Mouse (Mus musculus): ENCODE results near the gene Asb16. TPM values are rescaled to one million over a fixed set of nuclear protein-coding genes. Genes with fewer than 3 reads are reported as not detected.

Asb16 gene
- total and polyA plus RNA-seq, 2 experiments from 2014 or later: 0.41 to 2.6 TPM

DNA sequence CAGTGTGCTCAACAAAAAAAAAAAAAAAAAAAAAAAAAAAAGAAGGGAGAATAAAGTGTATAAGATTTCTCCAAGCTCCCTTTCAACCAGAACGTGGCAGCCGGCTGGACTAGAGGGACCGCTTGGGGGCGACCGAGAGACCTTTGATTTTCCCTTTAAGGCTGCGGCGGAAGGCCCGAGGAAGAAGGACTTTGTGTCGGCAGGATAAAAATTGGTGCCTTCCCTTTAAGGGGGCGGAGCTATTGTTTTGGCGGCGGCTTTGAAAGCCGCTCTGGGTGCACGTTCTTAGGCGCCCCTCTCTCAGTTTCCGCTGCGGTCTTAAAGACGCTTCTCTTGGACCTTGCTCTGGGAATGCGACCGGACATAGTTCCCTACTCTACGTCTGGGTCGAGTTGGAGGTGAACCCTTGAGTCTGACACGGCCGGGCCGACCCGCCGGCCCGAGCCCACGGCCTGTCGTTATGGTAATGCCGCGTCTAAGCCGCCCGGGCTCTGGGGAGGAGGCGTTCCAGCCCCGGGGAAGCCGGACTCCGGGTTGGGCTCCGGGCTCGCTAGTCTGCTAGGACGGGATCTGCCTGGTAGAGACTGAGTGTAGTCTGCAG, 19.8 kb upstream of the Asb16 start, which contains the start of gene BC030867:
Gene BC030867, plus strand, starts transcription at position 253 of the 601 bp plus-strand sequence.
- H3K27me3 ChIP-seq (ENCODE audit: insufficient read depth, low read length): no peaks in the 10 kb centered on the region
- peak within 1 kb of the TSS; percentile 30 for H3K9ac ChIP-seq (replicated peaks; ENCODE audit: low read length)
- H3K27ac ChIP-seq: no peak within 1 kb of the TSS
- peak; percentile 79 for TF ChIP-seq CTCF (IDR thresholded peaks at IDR 0.05; ENCODE audit: low read depth)
- 0% methylated on average over 41 of the region's 41 CpGs for WGBS
- H3K4me1 ChIP-seq (ENCODE audit: insufficient read depth, low read length): peaks cover 3% of the 10 kb centered on the region; the same call in 1 of the 2 replicates
- ATAC-seq (peak; percentile 54; the same call in 1 of the 2 replicates), DNase-seq (ENCODE audit: low spot score) (peak; percentile 96)
- no peaks in the 10 kb centered on the region for H3K36me3 ChIP-seq (ENCODE audit: insufficient read depth, low read length)
- H3K4me2 ChIP-seq (ENCODE audit: low read depth, low read length): peak within 1 kb of the TSS; percentile 97
- H3K9me3 ChIP-seq (ENCODE audit: low read length): no peaks in the 10 kb centered on the region
- H3K4me3 ChIP-seq (ENCODE audit: low read length): peak within 1 kb of the TSS; percentile 54

DNA sequence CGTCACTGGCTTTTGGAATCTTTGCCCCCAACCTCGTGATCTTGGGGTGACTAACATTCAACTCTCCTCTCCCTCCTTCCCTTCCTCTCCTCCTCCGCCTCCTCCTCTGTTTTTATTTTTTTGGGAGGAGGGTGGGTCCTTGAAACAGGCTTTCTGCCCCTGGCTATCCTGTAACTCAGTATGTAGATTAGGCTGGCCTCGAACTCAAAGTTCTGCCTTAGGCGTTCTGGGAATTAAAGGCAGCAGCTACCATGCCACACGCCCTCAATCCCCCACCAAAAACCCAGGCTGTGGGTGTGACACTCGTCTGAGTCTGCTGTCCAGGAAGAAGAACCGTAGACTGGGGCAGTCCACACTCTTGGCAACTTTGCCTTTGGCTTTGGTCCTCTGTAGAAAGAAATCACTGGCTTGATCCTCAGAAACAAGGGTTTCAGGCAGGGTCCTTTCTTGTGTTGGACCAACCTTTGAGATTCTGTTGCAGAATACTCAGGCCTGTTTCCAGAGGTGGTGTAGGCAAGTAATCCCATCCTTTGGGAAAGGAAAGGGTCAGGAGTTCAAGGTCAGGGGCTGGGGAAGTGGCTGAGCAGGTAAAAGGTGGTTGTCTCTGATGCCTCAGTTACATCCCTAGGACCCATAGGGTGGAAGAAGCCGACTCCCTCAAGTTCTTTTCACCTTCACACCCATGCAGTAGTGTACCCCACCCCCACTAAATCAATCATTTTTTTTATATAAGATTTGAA, 19.0 kb upstream of the Asb16 start:
- Histone ChIP-seq H3K36me3 (ENCODE audit: insufficient read depth, low read length) (no peaks in the 10 kb centered on the region), H3K27me3 (ENCODE audit: insufficient read depth, low read length) (no peaks in the 10 kb centered on the region), H3K27ac (no peak overlapping the region), H3K9me3 (ENCODE audit: low read length) (no peaks in the 10 kb centered on the region), H3K4me3 (ENCODE audit: low read length) (peak overlapping the region; percentile 54), H3K4me1 (ENCODE audit: insufficient read depth, low read length) (peaks cover 3% of the 10 kb centered on the region; the same call in 1 of the 2 replicates), H3K9ac (replicated peaks; ENCODE audit: low read length) (peak overlapping the region; percentile 30), H3K4me2 (ENCODE audit: low read depth, low read length) (peak overlapping the region; percentile 97)
- no peak for TF ChIP-seq CTCF (IDR thresholded peaks at IDR 0.05; ENCODE audit: low read depth)
- DNase-seq (ENCODE audit: low spot score) (no peak), ATAC-seq (no peak)
- WGBS: 12% methylated on average over 9 of the region's 9 CpGs

DNA sequence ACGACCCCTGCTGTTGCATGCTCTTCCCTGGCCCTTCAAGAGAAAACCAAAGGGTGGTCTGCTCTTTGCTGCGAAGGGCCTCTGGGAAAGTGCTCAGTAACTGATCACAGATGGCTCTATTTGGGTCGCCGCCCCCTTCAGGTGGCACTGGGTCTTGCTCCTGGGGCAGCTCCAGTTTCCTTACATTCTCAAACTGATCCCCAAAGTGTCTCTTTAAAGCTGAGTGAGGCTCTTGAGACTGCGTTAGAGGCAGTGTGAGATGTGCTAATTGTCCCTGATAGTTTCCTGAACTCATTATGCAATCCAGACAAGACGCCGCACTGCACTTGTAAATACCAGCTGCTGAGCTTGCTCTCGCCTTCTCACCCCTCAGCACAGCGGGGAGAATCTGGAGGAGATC, 11.0 kb upstream of the Asb16 start:
- Histone ChIP-seq H3K4me2 (ENCODE audit: low read depth, low read length) (no peak overlapping the region), H3K4me3 (ENCODE audit: low read length) (no peak overlapping the region), H3K9ac (replicated peaks; ENCODE audit: low read length) (no peak overlapping the region), H3K4me1 (ENCODE audit: insufficient read depth, low read length) (no peaks in the 10 kb centered on the region), H3K27me3 (ENCODE audit: insufficient read depth, low read length) (no peaks in the 10 kb centered on the region), H3K9me3 (ENCODE audit: low read length) (no peaks in the 10 kb centered on the region), H3K27ac (no peak overlapping the region), H3K36me3 (ENCODE audit: insufficient read depth, low read length) (no peaks in the 10 kb centered on the region)
- peak; percentile 61 for TF ChIP-seq CTCF (IDR thresholded peaks at IDR 0.05; ENCODE audit: low read depth)
- ATAC-seq: no peak
- DNase-seq (ENCODE audit: low spot score): peak; percentile 22
- WGBS: 33% methylated on average over 9 of the region's 9 CpGs

DNA sequence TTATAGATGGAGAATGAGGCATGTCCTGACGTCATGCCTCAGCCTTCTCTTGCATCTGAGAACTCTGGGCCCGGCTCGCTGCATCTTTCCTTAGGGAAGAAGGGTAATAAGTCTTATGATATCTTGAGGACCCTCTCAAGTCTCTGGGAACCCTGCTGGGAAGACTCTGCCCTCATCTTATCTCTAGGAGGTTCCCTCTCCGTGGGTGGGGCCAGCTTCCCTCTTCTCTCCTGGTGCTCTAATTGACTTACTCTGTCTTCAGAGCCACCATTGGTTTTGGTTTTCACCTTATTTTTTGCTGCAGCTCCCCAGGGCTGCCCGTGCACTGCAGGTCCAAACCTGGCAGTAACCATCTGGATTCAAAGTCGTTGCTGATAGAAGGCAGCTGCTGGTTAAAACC, 10.4 kb upstream of the Asb16 start:
- Histone ChIP-seq H3K4me2 (ENCODE audit: low read depth, low read length) (no peak overlapping the region), H3K27me3 (ENCODE audit: insufficient read depth, low read length) (no peaks in the 10 kb centered on the region), H3K9ac (replicated peaks; ENCODE audit: low read length) (no peak overlapping the region), H3K4me1 (ENCODE audit: insufficient read depth, low read length) (no peaks in the 10 kb centered on the region), H3K4me3 (ENCODE audit: low read length) (no peak overlapping the region), H3K9me3 (ENCODE audit: low read length) (no peaks in the 10 kb centered on the region), H3K27ac (no peak overlapping the region), H3K36me3 (ENCODE audit: insufficient read depth, low read length) (no peaks in the 10 kb centered on the region)
- TF ChIP-seq CTCF (IDR thresholded peaks at IDR 0.05; ENCODE audit: low read depth): no peak
- ATAC-seq (no peak), DNase-seq (ENCODE audit: low spot score) (no peak)
- 87% methylated on average over 6 of the region's 6 CpGs for WGBS

DNA sequence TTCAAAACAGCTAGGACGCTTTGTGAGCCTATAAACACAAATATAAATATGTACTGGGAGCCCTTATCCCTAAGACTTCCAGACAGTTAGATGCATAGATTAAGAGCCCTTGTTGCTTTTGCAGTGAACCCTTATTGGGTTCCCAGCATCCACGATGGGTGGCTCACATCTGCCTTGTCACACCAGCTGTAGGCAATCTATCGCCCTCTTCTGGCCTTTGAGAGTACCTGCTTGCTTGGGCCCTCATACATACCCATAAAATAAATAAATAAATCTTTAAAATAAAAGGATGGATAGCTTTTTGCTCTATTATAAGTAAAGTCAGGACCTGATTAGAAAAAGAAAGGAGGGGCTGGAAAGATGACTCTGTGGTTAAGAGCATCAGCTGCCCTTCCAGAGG, 10.0 kb upstream of the Asb16 start:
- H3K9ac ChIP-seq (replicated peaks; ENCODE audit: low read length): no peak overlapping the region
- no peaks in the 10 kb centered on the region for H3K4me1 ChIP-seq (ENCODE audit: insufficient read depth, low read length)
- DNase-seq (ENCODE audit: low spot score): no peak
- no peak overlapping the region for H3K4me3 ChIP-seq (ENCODE audit: low read length)
- H3K27me3 ChIP-seq (ENCODE audit: insufficient read depth, low read length): no peaks in the 10 kb centered on the region
- no peaks in the 10 kb centered on the region for H3K36me3 ChIP-seq (ENCODE audit: insufficient read depth, low read length)
- 91% methylated on average over 3 of the region's 3 CpGs for WGBS
- H3K9me3 ChIP-seq (ENCODE audit: low read length): no peaks in the 10 kb centered on the region
- no peak overlapping the region for H3K4me2 ChIP-seq (ENCODE audit: low read depth, low read length)
- no peak overlapping the region for H3K27ac ChIP-seq
- ATAC-seq: no peak
- no peak; the same call in 1 of the 2 replicates for TF ChIP-seq CTCF (IDR thresholded peaks at IDR 0.05; ENCODE audit: low read depth)

DNA sequence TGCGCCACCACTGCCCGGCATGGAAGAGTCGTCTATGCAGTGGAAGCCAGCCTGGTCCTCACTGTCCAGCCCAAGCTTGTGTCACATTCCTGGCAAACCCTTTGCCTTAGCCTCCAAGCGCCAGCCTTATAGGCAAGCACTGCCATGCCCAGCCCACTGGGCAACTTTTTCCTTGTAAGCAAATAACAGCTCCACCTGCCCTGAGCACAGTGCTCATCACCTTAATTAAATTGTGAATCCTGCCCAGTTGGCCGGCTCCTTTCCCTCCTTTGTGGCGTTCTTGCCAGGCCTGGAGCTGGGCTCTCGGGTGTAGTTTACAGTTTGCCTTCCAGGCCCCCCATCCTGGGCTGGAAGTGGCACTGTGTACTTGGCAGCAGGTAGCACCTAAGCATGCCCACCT, 5.3 kb upstream of the Asb16 start:
- WGBS: 93% methylated on average over 7 of the region's 7 CpGs
- Histone ChIP-seq H3K4me2 (ENCODE audit: low read depth, low read length) (no peak overlapping the region), H3K4me3 (ENCODE audit: low read length) (no peak overlapping the region), H3K9me3 (ENCODE audit: low read length) (no peaks in the 10 kb centered on the region), H3K27me3 (ENCODE audit: insufficient read depth, low read length) (no peaks in the 10 kb centered on the region), H3K36me3 (ENCODE audit: insufficient read depth, low read length) (no peaks in the 10 kb centered on the region), H3K9ac (replicated peaks; ENCODE audit: low read length) (no peak overlapping the region), H3K27ac (no peak overlapping the region), H3K4me1 (ENCODE audit: insufficient read depth, low read length) (peaks cover 5% of the 10 kb centered on the region; the same call in 1 of the 2 replicates)
- DNase-seq (ENCODE audit: low spot score) (no peak), ATAC-seq (no peak)
- no peak for TF ChIP-seq CTCF (IDR thresholded peaks at IDR 0.05; ENCODE audit: low read depth)
